Mouse (Mus musculus): Measurements from ENCODE around the gene Gm21988. TPM values are rescaled to one million over a fixed set of nuclear protein-coding genes. Genes with fewer than 3 reads are reported as not detected.

Gene Gm21988
- polyA plus RNA-seq, 1 experiment from 2014 or later = 9.5 TPM

DNA sequence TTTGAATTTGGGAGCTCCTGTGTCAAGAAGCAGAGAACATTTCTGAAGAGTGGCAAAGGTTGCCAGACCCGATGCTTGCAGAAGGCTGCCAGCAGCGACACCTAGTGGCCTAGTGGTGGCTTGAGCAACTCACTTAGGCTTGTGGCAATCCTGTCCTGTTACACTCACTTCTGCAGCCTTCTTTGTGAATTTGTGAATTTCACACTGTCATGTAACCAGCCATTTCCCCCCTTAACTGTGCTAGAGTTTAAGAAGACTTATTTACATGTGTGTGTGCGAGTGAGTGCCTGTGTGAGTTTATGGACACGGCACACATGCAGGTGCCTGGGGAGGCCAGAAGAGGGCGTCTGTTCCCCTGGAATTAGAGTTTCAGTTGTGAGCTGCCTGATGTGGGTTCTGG, 37.9 kb downstream of the Gm21988 start:
- H3K4me2 ChIP-seq = no peak overlapping the region
- H3K9me3 ChIP-seq = no peaks in the 10 kb centered on the region
- no peak overlapping the region for H3K9ac ChIP-seq
- ATAC-seq (ENCODE audit: extremely low read depth, insufficient number of reproducible peaks, low FRiP score, low TSS enrichment) = no peak
- H3K27me3 ChIP-seq (replicated peaks) = peaks cover 31% of the 10 kb centered on the region
- 31% methylated on average over 5 of the region's 5 CpGs for WGBS
- no peak overlapping the region for H3K4me3 ChIP-seq
- no peaks in the 10 kb centered on the region for H3K36me3 ChIP-seq
- no peak overlapping the region for H3K27ac ChIP-seq (replicated peaks)
- H3K4me1 ChIP-seq = 0 out of 2 replicates have a peak, but pooled peaks cover 2% of the 10 kb centered on the region

DNA sequence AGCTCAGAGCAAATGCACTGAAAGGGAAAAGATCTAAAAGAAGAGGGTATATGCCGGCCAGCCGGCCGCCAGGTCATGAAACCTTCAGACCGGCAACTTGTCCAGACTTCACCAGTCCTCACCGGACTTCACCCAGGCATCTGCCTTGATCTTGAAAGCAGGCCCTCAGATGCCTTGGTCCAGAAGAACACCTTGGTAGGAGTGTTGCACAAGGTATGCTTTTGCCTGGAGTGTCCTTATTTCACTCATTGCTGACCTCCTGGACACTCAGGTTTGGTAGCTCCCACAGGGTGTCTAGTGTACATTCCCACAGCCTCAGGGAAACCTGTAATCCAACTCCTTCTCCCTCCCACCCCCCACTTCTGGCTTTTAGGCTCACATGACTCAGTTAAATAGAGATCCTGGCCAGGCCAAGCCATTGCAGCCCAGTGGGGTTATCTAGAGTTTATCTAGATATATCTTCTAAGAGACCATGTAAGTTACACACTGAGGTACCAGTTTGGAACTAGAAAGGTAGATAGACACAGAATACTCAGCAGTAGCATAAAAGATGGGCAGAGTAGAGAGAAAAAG, 39.5 kb downstream of the Gm21988 start:
- H3K9ac ChIP-seq = no peak overlapping the region
- no peaks in the 10 kb centered on the region for H3K9me3 ChIP-seq
- no peaks in the 10 kb centered on the region for H3K4me1 ChIP-seq
- ATAC-seq (ENCODE audit: extremely low read depth, insufficient number of reproducible peaks, low FRiP score, low TSS enrichment) = no peak
- H3K27ac ChIP-seq (replicated peaks) = no peak overlapping the region
- WGBS = 83% methylated on average over 5 of the region's 5 CpGs
- peaks cover 32% of the 10 kb centered on the region for H3K27me3 ChIP-seq (replicated peaks)
- no peak overlapping the region for H3K4me3 ChIP-seq
- H3K36me3 ChIP-seq = no peaks in the 10 kb centered on the region
- no peak overlapping the region for H3K4me2 ChIP-seq

DNA sequence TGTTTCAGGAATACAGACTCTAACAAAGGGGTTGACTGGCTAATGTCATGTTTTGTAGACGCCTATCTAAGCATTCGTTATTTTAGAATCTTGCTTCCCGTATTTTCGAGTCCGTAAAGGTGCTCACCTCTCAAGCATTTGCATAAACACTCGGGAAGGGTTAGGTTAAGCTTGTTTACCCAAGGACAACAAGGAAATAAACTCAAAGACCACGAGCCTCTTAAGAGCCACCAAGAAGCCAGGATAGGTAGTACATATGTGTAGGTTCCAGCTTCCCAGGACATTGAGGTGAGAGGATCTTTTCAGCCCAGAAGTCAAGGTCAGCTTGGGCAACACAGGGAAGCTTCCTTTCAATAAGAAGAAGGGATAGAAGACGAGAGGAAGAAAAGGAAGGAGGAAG, 40.5 kb downstream of the Gm21988 start:
- peaks cover 30% of the 10 kb centered on the region for H3K27me3 ChIP-seq (replicated peaks)
- no peaks in the 10 kb centered on the region for H3K36me3 ChIP-seq
- H3K9me3 ChIP-seq = no peaks in the 10 kb centered on the region
- no peak overlapping the region for H3K27ac ChIP-seq (replicated peaks)
- no peaks in the 10 kb centered on the region for H3K4me1 ChIP-seq
- H3K4me2 ChIP-seq = no peak overlapping the region
- 67% methylated on average over 8 of the region's 8 CpGs for WGBS
- ATAC-seq (ENCODE audit: extremely low read depth, insufficient number of reproducible peaks, low FRiP score, low TSS enrichment) = no peak
- no peak overlapping the region for H3K4me3 ChIP-seq
- no peak overlapping the region for H3K9ac ChIP-seq

DNA sequence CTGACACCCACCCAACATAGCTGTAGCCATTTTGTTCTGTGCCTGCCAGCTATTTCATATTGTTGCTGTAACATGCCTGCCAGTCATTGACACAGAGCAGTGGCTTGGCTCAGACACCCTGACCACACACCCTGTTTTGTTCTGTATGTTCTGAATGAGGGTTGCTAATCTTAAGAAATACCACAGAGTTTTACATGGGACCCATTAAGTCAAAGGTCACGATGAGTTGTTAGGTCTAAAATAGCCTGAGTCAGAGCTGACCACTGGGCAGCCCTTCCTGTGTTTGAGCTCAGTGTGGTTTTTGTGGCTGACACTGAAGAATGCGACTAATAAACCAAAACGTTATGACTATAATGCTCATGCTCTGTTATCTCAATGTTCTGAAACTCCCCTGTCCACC, 41.3 kb downstream of the Gm21988 start:
- Histone ChIP-seq H3K27me3 (replicated peaks) (peaks cover 27% of the 10 kb centered on the region), H3K36me3 (no peaks in the 10 kb centered on the region), H3K27ac (replicated peaks) (no peak overlapping the region), H3K9ac (no peak overlapping the region), H3K4me1 (0 out of 2 replicates have a peak, but pooled peaks cover 2% of the 10 kb centered on the region), H3K4me3 (no peak overlapping the region), H3K4me2 (no peak overlapping the region), H3K9me3 (no peaks in the 10 kb centered on the region)
- no peak for ATAC-seq (ENCODE audit: extremely low read depth, insufficient number of reproducible peaks, low FRiP score, low TSS enrichment)
- WGBS = 72% methylated on average over 3 of the region's 3 CpGs

DNA sequence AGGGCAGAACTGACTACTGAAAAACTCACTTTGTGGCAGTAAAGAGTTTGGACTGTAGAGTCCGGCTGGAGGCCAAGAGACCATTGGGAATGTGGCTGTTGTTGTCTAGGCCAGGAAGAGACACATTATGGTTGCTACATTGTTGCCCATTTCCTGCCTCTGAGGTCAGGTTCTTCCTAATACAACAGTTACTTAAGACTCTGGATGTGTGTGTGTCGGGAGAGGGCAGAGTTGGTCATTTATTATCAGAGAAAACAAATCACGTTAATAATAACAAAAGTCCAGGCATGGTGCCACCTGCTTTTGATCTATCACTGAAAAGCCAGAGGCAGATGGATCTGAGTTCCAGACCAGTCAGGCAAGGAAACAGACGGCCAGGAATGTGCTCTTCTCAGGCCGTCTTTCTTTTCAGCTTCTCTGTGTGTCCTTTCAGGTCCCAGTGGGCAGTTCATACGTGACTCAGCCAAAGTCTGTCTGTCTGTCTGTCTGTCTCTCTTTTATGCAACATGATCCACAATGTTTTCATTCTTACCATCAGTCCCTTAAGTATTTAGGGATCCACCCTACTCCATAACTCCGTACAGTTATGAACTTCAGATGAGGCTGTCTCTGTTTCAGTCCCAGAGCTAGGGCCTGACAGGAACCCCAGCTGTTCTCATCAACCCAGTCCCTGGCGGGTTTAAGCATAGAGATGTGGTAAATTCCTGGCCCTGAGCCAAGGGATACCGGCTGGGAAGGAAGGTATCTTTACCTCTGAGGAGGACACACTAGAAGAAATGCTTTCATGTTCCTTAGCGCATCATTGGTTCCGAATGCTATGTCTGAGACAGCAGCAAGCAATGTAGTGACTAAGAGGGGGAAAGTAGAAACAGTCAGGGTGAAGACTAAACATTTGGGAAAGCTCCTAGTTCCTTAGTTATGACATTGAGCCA, 46.0 kb downstream of the Gm21988 start:
- Histone ChIP-seq H3K27me3 (replicated peaks) (0 out of 2 replicates have a peak, but pooled peaks cover 3% of the 10 kb centered on the region), H3K27ac (replicated peaks) (no peak overlapping the region), H3K4me2 (no peak overlapping the region), H3K36me3 (no peaks in the 10 kb centered on the region), H3K9ac (no peak overlapping the region), H3K4me1 (0 out of 2 replicates have a peak, but pooled peaks cover 2% of the 10 kb centered on the region), H3K4me3 (no peak overlapping the region), H3K9me3 (no peaks in the 10 kb centered on the region)
- no peak for ATAC-seq (ENCODE audit: extremely low read depth, insufficient number of reproducible peaks, low FRiP score, low TSS enrichment)
- WGBS = 48% methylated on average over 11 of the region's 11 CpGs

DNA sequence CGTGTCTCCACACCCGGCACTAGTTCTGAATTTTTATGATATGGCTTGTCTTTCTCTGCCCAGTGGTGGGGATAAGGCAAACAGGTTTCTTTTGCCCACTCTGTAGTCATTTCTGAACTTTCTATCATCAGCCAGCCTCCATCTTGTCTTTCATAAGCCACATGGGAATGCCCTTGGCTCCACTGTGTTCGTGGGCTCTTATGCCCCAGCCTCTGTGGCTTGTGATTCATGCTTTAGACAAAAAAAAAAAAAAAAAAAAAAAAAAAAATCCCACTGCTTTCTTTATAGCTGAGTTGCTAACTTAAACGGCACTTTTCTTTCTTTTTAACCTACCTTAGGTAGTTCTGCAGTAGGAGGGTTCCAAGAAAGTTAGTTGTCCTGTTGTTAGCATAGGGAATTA, 47.5 kb downstream of the Gm21988 start:
- no peaks in the 10 kb centered on the region for H3K9me3 ChIP-seq
- ATAC-seq (ENCODE audit: extremely low read depth, insufficient number of reproducible peaks, low FRiP score, low TSS enrichment) = no peak
- no peak overlapping the region for H3K27ac ChIP-seq (replicated peaks)
- no peak overlapping the region for H3K9ac ChIP-seq
- 0 out of 2 replicates have a peak, but pooled peaks cover 2% of the 10 kb centered on the region for H3K4me1 ChIP-seq
- H3K4me2 ChIP-seq = no peak overlapping the region
- H3K27me3 ChIP-seq (replicated peaks) = 0 out of 2 replicates have a peak, but pooled peaks cover 3% of the 10 kb centered on the region
- H3K4me3 ChIP-seq = no peak overlapping the region
- no peaks in the 10 kb centered on the region for H3K36me3 ChIP-seq
- 70% methylated on average over 4 of the region's 4 CpGs for WGBS

DNA sequence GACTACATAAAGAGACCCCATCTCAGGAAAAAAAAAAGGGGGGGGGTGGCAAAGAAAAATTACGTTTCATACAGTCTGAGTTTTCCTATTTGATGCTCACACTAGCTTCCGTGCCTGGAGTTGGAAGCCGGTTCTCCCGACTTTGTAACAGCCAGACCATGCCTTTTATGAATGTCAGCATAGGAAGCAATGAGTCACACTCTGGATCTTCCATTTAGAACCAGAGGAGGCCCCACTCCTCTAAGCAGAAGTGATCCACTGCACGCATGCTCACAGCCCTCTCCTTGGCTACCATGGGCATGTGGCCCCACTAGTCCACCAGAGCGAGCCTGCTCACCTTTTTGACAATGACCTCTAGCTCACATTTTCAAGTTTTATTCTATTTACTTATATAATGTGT, 48.4 kb downstream of the Gm21988 start:
- Histone ChIP-seq H3K4me1 (0 out of 2 replicates have a peak, but pooled peaks cover 2% of the 10 kb centered on the region), H3K9me3 (no peaks in the 10 kb centered on the region), H3K36me3 (no peaks in the 10 kb centered on the region), H3K4me2 (no peak overlapping the region), H3K27ac (replicated peaks) (no peak overlapping the region), H3K27me3 (replicated peaks) (0 out of 2 replicates have a peak, but pooled peaks cover 3% of the 10 kb centered on the region), H3K9ac (no peak overlapping the region), H3K4me3 (no peak overlapping the region)
- no peak for ATAC-seq (ENCODE audit: extremely low read depth, insufficient number of reproducible peaks, low FRiP score, low TSS enrichment)
- WGBS = 73% methylated on average over 6 of the region's 6 CpGs

DNA sequence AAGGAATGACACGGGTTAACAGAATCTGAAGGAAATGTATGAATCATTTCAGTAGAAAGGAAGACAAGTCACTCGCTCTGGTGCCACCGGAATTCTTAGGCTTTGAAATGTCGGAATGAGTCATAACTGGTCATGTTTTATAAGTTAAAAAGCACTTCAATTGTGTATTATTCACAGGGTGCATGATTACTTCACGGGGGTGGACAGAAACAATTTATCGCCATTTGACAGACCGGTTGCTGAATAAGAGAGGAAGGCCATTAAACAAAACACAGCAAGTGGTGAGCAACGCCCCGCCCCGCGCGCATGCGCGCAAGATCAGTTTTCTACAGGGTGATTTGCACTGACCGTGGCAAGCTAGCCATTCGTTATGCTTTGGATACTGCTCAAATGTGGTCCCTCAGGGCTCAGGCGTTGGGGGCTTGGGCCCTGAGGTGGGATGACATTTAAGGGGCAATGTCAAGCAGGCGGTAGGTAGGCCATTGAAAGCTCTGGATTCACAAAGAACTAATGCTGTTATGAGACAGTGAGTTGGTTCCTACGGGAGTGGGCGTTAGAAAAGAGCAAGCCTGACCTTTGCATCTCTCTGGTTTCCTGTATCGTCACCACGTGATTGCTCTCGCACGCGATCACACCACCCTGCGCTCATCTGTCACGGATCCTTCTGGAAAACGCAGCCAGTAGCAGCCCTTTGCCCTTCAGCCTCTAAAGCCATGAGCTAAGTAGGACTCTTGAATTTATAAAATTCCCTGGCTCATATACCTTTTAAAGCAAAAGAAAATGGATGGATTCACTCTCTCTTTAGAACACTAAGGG, 50.1 kb downstream of the Gm21988 start:
- Histone ChIP-seq H3K9me3 (no peaks in the 10 kb centered on the region), H3K4me1 (0 out of 2 replicates have a peak, but pooled peaks cover 2% of the 10 kb centered on the region), H3K4me2 (no peak overlapping the region), H3K27me3 (replicated peaks) (no peaks in the 10 kb centered on the region), H3K4me3 (no peak overlapping the region), H3K27ac (replicated peaks) (no peak overlapping the region), H3K36me3 (no peaks in the 10 kb centered on the region), H3K9ac (no peak overlapping the region)
- no peak for ATAC-seq (ENCODE audit: extremely low read depth, insufficient number of reproducible peaks, low FRiP score, low TSS enrichment)
- 85% methylated on average over 28 of the region's 28 CpGs for WGBS

MicroRNA genes within 50 kb of the gene (microRNA counts, 519-probe panel; counts per million panel counts)
- microRNA mmu-miR-195 (209 counts per million, percentile 61 among the panel's probes with 10 or more counts), microRNA mmu-miR-497 (209 counts per million, percentile 61 among the panel's probes with 10 or more counts)

Small RNA genes lying within 50 kb of the gene (microRNA-seq; reads per million reads assigned to microRNA genes)
- gene Mir195a (335 reads per million, percentile 69 among the genes with 10 or more reads in this experiment), gene Mir497 (not detected), gene Mir497b (not detected)

Other genes with a start within 250 kb of the Gm21988 start
- 456 and 466 TPM in 2 replicates for gene Gabarap, start 248.7 kb downstream of the Gm21988 start, polyA plus RNA-seq (2015; fragmentation: Nextera tagmentation; extraction: Ambion mirVana)
- 43.8 and 47.9 TPM in 2 replicates for gene Phf23, start 244.1 kb downstream of the Gm21988 start, polyA plus RNA-seq (2015; fragmentation: Nextera tagmentation; extraction: Ambion mirVana)
- gene Dvl2, start 239.2 kb downstream of the Gm21988 start, polyA plus RNA-seq (2015; fragmentation: Nextera tagmentation; extraction: Ambion mirVana) = 20.7 and 22.0 TPM in 2 replicates
- gene Acadvl, start 224.4 kb downstream of the Gm21988 start, polyA plus RNA-seq (2015; fragmentation: Nextera tagmentation; extraction: Ambion mirVana) = 131 and 140 TPM in 2 replicates
- 4.7 and 5.1 TPM in 2 replicates for gene Dlg4, start 222.9 kb downstream of the Gm21988 start, polyA plus RNA-seq (2015; fragmentation: Nextera tagmentation; extraction: Ambion mirVana)
- 0.24 TPM in 1 of 2 replicates, not detected in the other for gene Asgr1, start 185.7 kb downstream of the Gm21988 start, polyA plus RNA-seq (2015; fragmentation: Nextera tagmentation; extraction: Ambion mirVana)
- 0.18 TPM in 1 of 2 replicates, not detected in the other for gene Asgr2, start 147.2 kb downstream of the Gm21988 start, polyA plus RNA-seq (2015; fragmentation: Nextera tagmentation; extraction: Ambion mirVana)
- 0.53 and 0.67 TPM in 2 replicates for gene Mgl2, start 109.5 kb downstream of the Gm21988 start, polyA plus RNA-seq (2015; fragmentation: Nextera tagmentation; extraction: Ambion mirVana)
- 0.31 and 0.43 TPM in 2 replicates for gene Clec10a, start 83.6 kb downstream of the Gm21988 start, polyA plus RNA-seq (2015; fragmentation: Nextera tagmentation; extraction: Ambion mirVana)
- gene Slc16a11, start 27.1 kb downstream of the Gm21988 start, polyA plus RNA-seq (2015; fragmentation: Nextera tagmentation; extraction: Ambion mirVana) = 0.28 and 0.60 TPM in 2 replicates
- 5.0 and 7.1 TPM in 2 replicates for gene Slc16a13, start 18.8 kb downstream of the Gm21988 start, polyA plus RNA-seq (2015; fragmentation: Nextera tagmentation; extraction: Ambion mirVana)
- gene Bcl6b, start 10.0 kb downstream of the Gm21988 start, polyA plus RNA-seq (2015; fragmentation: Nextera tagmentation; extraction: Ambion mirVana) = 17.8 and 18.3 TPM in 2 replicates
- 125 and 137 TPM in 2 replicates for gene 0610010K14Rik, start 1.9 kb downstream of the Gm21988 start, polyA plus RNA-seq (2015; fragmentation: Nextera tagmentation; extraction: Ambion mirVana)
- 214 and 235 TPM in 2 replicates for gene Rnasek, start within 50 bp of the Gm21988 start, polyA plus RNA-seq (2015; fragmentation: Nextera tagmentation; extraction: Ambion mirVana)
- 2.5 and 3.5 TPM in 2 replicates for gene Alox12, start 15.5 kb upstream of the Gm21988 start, polyA plus RNA-seq (2015; fragmentation: Nextera tagmentation; extraction: Ambion mirVana)
- gene Alox12e, start 82.8 kb upstream of the Gm21988 start, polyA plus RNA-seq (2015; fragmentation: Nextera tagmentation; extraction: Ambion mirVana) = not detected in 2 replicates
- gene Alox15, start 112.2 kb upstream of the Gm21988 start, polyA plus RNA-seq (2015; fragmentation: Nextera tagmentation; extraction: Ambion mirVana) = 0.05 TPM in 1 of 2 replicates, not detected in the other
- gene Pelp1, start 170.2 kb upstream of the Gm21988 start, polyA plus RNA-seq (2015; fragmentation: Nextera tagmentation; extraction: Ambion mirVana) = 23.3 and 23.6 TPM in 2 replicates
- gene Arrb2, start 192.8 kb upstream of the Gm21988 start, polyA plus RNA-seq (2015; fragmentation: Nextera tagmentation; extraction: Ambion mirVana) = 11.2 and 13.2 TPM in 2 replicates
- 25.5 and 26.2 TPM in 2 replicates for gene Med11, start 212.1 kb upstream of the Gm21988 start, polyA plus RNA-seq (2015; fragmentation: Nextera tagmentation; extraction: Ambion mirVana)
- 1.4 and 1.5 TPM in 2 replicates for gene Zmynd15, start 219.6 kb upstream of the Gm21988 start, polyA plus RNA-seq (2015; fragmentation: Nextera tagmentation; extraction: Ambion mirVana)
- gene Cxcl16, start 220.2 kb upstream of the Gm21988 start, polyA plus RNA-seq (2015; fragmentation: Nextera tagmentation; extraction: Ambion mirVana) = 6.8 and 6.9 TPM in 2 replicates

All from heart, embryonic 13.5 days (tissue).